Mouse (Mus musculus) brain, adult 2 months (tissue): Measurements from ENCODE around the gene Ccnl2.

ENCODE experiments used
- DNase-seq: peaks from one replicate; pipeline ENCODE4 v3.0.0; 2011; ENCODE audit warnings: low read depth, low spot score

The Ccnl2 gene

GRCm38 (mm10) chr4:155838187-155839153, 26.2 kb downstream of the Ccnl2 start:
- no peak for DNase-seq

DNA sequence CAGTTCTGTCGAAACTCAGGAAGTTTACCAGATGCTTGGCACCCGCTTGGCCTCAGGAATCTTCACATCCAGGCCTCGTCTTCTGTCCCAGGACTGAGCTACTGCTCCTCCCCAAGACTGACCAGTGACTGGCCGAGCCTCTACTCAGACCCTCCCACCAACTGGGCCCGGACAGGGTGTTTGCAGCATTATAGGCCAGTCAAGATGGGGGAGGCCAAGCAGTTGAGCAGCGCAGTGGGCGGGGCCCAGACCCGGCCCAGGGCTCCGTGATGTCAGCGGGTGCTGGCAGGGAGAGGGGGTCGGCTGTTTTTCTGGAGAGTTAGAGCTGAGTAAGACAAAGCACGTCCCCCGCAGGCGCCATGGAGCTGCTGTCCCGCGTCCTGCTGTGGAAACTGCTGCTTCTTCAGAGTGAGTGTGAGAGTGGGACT, 27.2 kb downstream of the Ccnl2 start, which contains the start of gene Mxra8:
Gene Mxra8, plus strand, starts transcription at position 198 of the 428 bp plus-strand sequence.
- DNase-seq, result peak; percentile 36

DNA sequence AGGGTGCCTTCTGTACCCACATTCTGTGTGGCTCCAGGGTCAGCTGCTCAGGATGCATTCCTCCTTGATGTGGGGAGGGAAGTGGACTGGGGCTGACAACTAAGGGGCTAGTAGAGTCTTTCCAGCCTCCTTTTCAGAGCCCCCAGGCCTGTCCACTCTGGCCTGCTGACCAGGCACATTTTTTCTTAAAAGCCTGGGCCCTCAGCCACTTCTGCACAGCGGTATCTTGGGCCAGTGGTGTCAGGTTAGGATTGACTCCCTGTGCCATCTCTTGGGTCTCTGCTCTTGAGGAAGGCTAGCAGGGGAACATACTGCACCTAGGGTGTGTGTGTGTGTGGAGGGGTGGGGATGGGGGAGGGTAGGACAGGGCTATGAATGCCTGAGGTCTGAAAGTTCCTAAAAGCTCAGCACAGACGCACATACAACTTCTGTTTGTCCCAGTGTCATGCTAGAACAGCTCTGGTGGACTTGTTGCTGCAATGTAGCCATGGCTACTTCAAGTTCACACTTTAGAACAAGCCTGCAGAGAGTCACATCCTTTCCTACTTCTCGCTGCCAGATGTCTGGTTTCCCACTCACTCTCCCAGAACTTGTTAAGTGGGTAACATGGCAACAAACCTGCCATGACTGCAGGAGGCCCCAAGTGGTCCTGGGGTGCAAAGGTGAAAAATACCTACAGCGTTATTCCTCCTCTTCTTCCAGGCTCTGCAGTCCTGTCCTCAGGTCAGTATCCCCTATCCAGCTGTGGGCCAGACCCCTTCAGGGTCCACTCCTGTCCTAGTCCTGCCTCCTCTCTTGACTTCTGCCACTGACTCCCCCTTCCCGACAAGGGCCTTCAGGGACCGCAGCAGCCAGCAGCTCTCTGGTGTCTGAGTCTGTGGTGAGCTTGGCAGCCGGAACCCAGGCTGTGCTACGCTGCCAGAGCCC, 28.1 kb downstream of the Ccnl2 start:
- DNase-seq, result no peak

GRCm38 (mm10) chr4:155841003-155841454, 28.7 kb downstream of the Ccnl2 start:
- peak; percentile 60 for DNase-seq

DNA sequence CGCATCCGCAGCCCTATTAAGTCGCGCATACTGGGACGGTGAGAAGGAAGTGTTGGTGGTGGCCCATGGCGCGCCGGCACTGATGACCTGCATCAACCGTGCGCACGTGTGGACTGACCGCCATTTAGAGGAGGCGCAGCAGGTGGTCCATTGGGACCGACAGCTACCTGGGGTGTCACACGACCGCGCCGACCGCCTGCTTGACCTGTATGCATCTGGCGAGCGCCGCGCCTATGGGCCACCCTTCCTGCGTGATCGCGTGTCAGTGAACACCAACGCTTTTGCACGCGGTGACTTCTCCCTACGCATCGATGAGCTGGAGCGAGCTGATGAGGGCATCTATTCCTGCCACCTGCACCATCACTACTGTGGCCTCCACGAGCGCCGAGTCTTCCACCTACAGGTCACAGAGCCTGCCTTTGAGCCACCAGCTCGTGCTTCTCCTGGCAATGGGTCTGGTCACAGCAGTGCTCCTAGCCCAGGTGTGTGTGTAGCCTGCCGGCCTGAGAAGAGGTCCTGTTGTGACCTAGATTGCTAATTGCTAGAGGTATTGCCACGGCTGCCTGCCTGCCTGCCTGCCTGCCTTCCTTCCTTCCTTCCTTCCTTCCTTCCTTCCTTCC, 29.5 kb downstream of the Ccnl2 start:
- DNase-seq, result peak; percentile 45

- no peak for DNase-seq
Observed at GRCm38 (mm10) chr4:155843231-155843630, 30.9 kb downstream of the Ccnl2 start.

DNA sequence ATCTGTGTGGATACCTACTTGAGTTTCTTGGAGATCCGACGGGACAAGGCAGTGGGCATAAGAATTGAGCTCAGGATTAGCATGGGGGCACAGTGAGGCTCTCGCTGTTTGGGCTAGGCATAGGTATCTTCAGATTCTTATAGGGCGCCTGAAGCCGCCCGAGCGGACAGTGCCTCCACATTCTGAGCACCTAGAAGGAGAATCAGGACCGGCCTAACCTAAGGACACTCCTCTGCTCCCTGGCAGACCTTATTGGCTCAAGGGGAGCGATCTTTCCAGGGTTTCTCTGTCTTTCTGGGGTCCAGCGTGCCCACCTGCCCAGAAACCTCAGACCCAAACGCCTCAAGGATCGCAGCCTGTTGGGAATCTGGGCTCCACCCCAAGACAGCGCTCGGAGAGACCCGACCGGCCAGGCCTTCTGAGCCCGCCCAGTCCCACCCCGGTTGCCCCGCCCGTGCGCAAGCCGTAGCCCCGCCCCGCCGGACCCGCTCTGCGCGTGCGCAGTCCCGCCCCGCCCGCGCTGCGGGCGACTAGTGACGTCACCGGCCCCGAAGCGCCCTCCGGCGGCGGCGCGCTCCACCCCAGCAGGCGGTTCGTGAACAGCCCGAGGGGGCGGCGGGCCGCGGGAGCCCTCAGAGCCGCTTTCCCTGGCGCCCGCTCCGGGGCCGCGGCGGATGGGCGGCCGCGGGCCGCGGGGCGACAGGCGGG, 34.7 kb downstream of the Ccnl2 start, which contains the start of gene Dvl1:
Gene Dvl1, plus strand, starts transcription at position 532 of the 708 bp plus-strand sequence.
- DNase-seq, result peak; percentile 94

DNA sequence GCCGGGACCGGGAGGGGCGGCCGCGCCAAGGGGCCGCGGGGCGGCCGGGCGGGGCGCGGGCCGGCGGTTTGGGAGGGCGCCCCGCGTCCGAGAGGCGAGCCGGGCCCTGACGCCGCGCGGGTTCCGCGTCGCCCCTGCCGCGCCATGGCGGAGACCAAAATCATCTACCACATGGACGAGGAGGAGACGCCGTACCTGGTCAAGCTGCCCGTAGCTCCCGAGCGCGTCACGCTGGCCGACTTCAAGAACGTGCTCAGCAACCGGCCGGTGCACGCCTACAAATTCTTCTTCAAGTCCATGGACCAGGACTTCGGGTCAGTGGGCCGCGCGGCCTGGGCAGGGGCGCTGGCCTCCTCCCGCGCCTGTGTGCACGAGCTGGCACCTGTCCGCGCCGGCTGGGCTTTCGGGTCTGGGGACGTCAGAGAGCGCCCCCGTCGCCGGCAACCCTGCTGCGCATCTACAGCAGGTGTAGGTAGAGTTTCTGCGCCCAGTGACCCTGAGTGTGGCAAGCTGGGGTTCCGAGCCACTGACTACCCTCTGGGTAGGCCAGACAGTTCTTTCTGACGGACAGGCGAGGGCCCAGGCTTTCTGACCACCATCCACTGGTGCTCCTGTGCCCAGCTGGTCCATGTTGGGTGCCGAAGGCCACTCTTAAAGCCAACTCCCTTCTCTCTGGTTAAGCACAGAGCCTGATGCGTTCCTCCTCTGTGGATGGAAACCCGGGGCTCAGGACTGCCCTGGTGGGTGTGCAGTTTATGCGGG, 35.5 kb downstream of the Ccnl2 start:
- peak; percentile 56 for DNase-seq

DNA sequence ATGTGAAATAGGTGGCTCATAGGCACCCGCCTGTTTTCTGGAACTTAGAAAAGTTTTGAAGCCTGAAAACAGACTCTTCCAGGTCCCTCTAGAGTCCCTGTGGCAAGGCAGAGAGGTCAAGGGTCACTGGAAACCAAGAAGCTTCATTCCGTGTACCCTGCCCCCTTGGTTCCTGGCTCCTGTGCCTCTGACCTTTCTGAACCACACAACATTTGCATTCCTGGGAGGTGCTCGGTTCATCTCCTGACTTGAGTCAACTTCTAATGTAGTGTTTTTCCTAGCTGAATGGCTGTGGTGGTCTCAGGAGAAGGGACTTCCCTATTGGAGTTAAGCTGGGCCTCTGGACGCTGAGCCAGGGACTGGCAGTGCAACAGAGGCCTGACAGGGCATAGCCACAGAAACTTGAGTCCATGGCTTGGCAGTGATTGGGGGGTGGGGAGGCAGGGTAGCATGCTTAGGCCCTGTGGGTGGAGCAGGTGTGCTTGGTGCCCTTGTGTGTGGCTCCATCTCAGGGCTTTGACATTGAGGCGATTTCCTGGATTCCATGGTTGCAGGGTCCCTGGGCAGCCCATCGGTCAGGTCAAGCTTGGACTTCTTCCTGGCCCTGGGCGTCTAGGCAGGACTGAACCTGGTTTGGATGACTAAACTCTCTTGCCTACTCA, 36.3 kb downstream of the Ccnl2 start:
- DNase-seq, result no peak

DNA sequence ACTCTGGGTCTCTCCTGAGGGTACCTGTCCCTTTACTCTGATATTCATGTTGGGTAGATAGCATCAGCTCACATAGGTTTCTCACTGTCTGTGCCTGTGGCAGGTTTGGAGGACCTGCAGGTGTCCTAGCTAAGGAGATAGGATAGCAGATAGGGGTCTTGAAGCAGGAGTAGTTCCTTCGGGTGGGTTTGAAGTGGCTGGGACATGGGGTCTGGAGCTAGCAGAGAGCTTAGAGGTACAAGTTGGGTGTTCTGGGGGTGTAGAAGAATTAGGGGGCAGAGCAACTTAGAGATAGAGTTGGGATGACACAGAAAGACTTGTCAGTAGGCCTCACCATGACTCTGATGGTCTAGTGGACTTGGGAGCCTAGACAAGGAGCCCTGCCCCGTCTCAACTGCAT, 37.1 kb downstream of the Ccnl2 start:
- DNase-seq, result no peak

- DNase-seq, result no peak
Observed at GRCm38 (mm10) chr4:155849792-155850451, 37.6 kb downstream of the Ccnl2 start.

DNA sequence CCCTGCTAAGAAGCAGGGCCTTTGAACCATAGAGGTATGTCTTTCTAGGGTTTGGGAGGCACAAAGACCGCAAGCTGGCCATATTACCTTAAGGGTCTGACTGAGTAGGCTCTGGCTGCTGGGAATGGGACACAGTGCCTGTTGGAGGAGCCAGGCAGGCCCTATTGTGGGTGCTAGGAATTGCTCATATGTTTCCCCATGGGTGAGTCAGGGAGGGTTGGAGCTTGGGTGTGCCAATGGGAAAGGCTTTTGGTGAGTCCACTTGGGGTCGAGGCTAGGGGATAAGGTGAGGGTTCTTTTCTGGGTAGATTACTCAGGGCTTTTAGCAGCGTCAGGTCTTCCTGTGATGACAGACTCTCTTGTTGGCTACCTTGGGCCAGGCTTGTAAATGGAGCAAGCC, 39.1 kb downstream of the Ccnl2 start:
- DNase-seq, result no peak

DNA sequence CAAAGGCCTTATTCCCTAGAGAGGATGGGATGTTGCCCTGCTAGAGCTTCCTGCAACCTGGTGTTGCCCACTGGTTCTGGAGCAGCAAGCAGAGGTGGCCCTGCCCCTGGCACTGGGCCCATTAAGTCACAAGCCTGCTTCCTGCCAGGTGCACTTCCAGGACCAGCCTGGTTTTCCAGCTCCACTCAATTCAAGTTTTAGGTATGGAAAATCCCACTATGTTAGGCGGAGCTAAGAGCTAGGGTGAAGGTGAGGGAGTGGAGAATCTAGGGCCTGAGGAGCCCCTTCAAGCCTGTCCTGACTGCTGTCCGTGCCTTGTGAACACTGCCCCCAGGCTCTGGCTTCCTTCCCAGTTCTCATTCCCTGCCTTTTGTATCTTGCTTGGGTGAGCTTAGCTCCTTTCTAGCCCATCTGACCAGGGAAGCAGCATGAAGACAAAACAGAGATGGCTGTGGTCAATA, 39.7 kb downstream of the Ccnl2 start:
- peak; percentile 52 for DNase-seq

- DNase-seq, result no peak
Observed at GRCm38 (mm10) chr4:155853421-155853820, 41.1 kb downstream of the Ccnl2 start.

DNA sequence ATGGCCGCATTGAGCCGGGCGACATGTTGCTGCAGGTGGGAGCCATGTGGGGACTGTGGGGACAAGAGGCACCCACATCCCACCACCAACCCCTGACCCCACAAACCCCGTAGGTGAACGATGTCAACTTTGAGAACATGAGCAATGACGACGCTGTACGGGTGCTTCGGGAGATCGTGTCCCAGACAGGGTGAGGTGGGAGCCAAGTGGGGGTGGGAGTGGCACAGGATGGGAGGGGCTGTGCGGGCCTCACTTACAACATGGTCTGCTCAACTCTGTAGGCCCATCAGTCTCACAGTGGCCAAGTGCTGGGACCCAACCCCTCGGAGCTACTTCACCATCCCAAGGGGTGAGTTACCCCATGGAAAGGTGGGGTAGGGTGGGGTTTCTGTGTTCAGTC, 42.7 kb downstream of the Ccnl2 start:
- no peak for DNase-seq

DNA sequence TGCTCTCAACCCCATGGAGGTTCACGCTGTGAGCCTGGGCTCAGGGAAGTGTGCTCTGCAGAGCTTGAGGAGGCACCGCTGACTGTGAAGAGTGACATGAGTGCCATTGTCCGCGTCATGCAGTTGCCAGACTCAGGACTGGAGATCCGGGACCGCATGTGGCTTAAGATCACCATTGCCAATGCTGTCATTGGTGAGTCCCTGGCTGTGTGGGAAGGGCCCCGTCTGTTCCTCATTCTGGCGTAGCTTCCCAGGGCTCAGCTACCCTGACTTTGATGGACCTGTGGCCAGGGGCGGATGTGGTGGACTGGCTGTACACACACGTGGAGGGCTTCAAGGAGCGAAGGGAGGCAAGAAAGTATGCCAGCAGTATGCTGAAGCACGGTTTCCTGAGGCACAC, 43.8 kb downstream of the Ccnl2 start:
- DNase-seq, result no peak

GRCm38 (mm10) chr4:155856881-155857280, 44.6 kb downstream of the Ccnl2 start:
- DNase-seq, result no peak

- no peak for DNase-seq
Observed at GRCm38 (mm10) chr4:155859318-155859717, 47.0 kb downstream of the Ccnl2 start.

GRCm38 (mm10) chr4:155861787-155862186, 49.5 kb downstream of the Ccnl2 start:
- DNase-seq, result no peak
